Mouse (Mus musculus): ENCODE measurements around the gene 1700025G04Rik.
A peak's percentile ranks its signal among the peaks of the same experiment; 100 is the strongest.
"Not testable (repeated sequence)": the region's sequence is repeated elsewhere in the genome, so short reads cannot be mapped to it uniquely, and the experiment has no call there.

1700025G04Rik gene

DNA sequence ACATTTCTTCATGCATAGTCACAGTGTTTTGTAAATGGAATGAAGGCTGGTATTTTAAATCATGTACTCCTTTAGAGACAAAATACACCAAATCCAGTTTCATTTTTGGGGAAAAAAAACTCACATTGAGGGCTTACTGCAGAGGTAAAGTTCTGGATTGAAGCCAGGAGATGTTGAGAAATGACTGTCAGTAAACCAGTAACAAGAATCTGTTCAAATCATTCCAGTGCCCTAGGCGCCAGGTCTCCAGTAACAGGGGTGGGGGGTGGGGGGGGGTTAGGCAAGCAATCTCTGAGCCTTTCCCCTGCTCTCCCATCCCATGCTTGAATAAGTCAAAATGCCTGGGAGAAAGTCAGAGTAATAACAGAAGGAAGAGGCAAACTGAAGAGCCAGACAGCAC is 234.4 kb downstream of the 1700025G04Rik start:
- DNase-seq (ENCODE audit: inconsistent ontology term), result no peak

GRCm38 (mm10) chr1:151851976-151852375 is 237.9 kb downstream of the 1700025G04Rik start:
- DNase-seq (ENCODE audit: inconsistent ontology term), result peak; percentile 89

- DNase-seq (ENCODE audit: inconsistent ontology term), result no peak
Observed at GRCm38 (mm10) chr1:151851051-151851848, 238.7 kb downstream of the 1700025G04Rik start.

GRCm38 (mm10) chr1:151849993-151850608 is 239.8 kb downstream of the 1700025G04Rik start:
- no peak for DNase-seq (ENCODE audit: inconsistent ontology term)

- no peak for DNase-seq (ENCODE audit: inconsistent ontology term)
Observed at GRCm38 (mm10) chr1:151848286-151848685, 241.6 kb downstream of the 1700025G04Rik start.

- DNase-seq (ENCODE audit: inconsistent ontology term), result no peak
Observed at GRCm38 (mm10) chr1:151845926-151846782, 243.8 kb downstream of the 1700025G04Rik start.

GRCm38 (mm10) chr1:151845252-151845832 is 244.6 kb downstream of the 1700025G04Rik start:
- no peak for DNase-seq (ENCODE audit: inconsistent ontology term)

- not testable (repeated sequence) for DNase-seq (ENCODE audit: inconsistent ontology term)
Observed at GRCm38 (mm10) chr1:151840345-151840744, 249.6 kb downstream of the 1700025G04Rik start.

DNA sequence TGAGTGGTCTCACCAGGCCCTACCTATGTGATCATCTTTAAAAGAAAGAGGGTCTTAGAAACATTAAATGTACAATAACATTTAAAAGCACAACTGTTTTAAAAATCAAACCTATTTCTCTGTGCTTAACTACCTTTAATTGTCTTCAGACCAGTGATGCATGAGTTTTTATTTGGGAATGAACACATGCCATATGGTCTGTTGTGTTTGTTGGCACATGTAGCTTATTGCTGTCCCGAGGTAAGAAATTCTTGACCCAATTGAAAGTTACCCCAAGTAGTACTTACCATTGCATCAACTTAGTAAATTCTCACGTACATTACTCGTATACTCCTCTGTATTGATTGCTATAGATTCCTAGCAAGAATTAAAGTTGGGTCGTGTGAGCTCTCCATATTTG is 254.7 kb downstream of the 1700025G04Rik start:
- no peak for DNase-seq (ENCODE audit: inconsistent ontology term)

GRCm38 (mm10) chr1:151831791-151832190 is 258.1 kb downstream of the 1700025G04Rik start:
- no peak for DNase-seq (ENCODE audit: inconsistent ontology term)

DNA sequence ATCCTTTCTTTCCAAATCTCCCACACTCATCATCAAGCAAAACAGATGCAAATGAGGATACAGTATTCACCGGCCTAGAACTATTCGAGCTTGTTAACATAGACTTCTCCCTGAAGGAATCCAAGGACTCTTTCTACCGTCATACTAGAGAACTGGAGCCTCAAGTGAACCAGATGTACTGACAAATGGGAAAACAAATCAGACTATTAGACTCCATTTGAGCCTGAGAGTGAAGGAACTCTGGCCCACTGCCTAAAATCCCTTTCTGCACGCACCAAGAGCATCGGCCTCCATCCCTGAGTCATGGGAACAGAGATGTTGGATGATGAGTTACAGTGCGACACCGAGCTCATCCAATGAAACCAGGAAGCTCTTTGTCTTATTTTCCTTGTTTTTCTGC is 264.9 kb downstream of the 1700025G04Rik start:
- DNase-seq (ENCODE audit: inconsistent ontology term), result peak; percentile 60

GRCm38 (mm10) chr1:151820457-151820856 is 269.5 kb downstream of the 1700025G04Rik start:
- peak; percentile 50 for DNase-seq (ENCODE audit: inconsistent ontology term)

DNA sequence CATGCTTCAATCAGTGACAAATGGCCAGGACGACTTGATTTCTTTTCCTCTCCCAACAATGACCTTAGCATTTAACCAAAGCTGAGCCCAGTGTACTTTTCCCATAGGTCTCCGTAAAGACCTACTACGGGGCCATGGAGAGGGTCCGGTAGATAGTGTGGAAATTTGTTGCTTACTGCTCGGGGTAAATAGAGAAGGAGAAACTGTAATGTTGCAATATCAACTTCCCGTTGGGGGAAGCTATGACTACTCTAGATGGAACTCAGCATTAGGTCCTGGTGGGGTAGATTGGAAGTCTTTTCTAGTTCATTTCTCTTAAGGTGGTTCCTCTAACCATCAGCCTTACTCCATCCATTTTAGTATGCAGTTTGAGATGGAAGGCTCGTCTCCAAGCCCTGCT is 270.7 kb downstream of the 1700025G04Rik start:
- no peak for DNase-seq (ENCODE audit: inconsistent ontology term)

- no peak for DNase-seq (ENCODE audit: inconsistent ontology term)
Observed at GRCm38 (mm10) chr1:151816051-151816450, 273.9 kb downstream of the 1700025G04Rik start.

DNA sequence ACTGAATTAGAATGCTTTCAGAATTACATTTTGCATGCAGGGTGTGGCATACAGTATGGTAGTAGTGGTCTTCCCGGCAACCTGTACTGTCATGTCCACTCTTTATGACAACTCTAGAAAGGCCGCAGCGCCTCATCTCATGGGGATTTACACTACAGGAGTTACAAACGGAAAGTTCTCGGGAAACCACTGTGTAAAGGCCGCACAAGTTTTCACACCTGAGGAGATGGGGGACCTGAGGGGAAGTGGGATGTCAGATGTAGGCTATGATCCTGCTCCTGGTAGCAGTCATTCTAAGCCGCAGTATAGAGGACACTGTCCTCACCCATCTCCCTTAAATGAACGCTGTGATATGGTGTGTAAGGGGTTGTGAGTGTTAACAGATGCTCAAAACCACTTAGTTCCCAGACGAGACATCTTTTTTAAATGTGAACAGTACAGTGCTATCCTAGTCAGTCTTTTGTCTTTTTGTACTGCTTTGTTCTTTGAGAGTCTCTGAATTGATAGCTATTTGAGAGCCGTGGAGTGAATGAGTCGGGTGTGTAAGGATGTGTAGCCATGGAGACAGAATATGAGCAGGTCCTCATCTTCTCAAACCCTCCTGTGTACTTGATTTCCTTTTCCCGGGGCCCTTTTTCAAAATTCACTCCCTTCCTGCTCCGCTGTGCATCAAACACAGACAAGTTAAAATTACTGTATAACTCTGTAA is 277.8 kb downstream of the 1700025G04Rik start:
- no peak for DNase-seq (ENCODE audit: inconsistent ontology term)

DNA sequence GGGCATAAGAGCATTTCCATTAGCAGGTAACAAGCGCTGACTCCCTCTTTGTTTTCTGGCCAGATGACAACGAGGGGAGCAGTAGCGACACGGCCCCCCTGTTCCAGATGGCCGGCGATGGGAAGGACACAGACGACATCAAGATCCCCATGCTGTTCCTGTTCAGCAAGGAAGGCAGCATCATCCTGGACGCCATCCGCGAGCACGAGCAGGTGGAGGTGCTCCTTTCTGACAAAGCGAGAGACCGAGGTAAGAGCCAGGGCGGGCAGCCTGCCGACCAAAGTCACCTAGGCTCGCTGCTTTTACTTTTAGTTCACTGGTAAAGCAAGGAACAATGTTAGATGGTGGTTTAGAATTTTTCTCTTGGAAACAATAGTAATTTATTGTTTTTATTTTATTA is 278.5 kb downstream of the 1700025G04Rik start:
- no peak for DNase-seq (ENCODE audit: inconsistent ontology term)

GRCm38 (mm10) chr1:151810628-151811421 is 279.1 kb downstream of the 1700025G04Rik start:
- no peak for DNase-seq (ENCODE audit: inconsistent ontology term)

DNA sequence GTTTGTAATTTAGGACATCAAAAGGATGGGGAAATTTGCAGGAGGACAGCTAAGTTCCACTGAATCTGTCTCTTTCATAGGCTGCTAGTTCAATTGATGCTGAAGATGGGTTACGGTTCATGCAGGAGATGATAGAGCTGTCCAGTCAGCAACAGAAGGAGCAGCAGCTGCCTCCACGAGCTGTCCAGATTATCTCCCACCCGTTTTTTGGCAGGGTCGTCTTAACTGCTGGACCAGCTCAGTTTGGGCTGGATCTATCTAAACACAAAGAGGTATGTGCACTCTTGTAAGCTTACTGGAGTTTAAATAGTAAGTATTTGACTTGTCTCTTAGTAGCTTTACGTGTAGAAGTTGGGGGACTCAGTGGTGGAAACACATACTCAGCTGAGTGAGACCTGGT is 282.6 kb downstream of the 1700025G04Rik start:
- no peak for DNase-seq (ENCODE audit: inconsistent ontology term)

GRCm38 (mm10) chr1:151802795-151803194 is 287.1 kb downstream of the 1700025G04Rik start:
- not testable (repeated sequence) for DNase-seq (ENCODE audit: inconsistent ontology term)

All from Muller cell, postnatal 12 days (primary cell).